Mouse (Mus musculus) C2C12 (cell line): Measurements from ENCODE around the gene Cavin4. TPM values are rescaled to one million over a fixed set of nuclear protein-coding genes. Genes with fewer than 3 reads are reported as not detected.

Experiments used
- H3K27me3 ChIP-seq: one replicate; pipeline ENCODE4 v1.6.1; 2011; ENCODE audit not compliant: control insufficient read depth, insufficient read depth, insufficient read length
- H3K36me3 ChIP-seq: one replicate; pipeline ENCODE4 v1.6.1; 2011; ENCODE audit not compliant: control insufficient read depth, insufficient read depth
- H3K4me3 ChIP-seq: one replicate; pipeline ENCODE4 v1.5.1; 2011; ENCODE audit warnings: mild to moderate bottlenecking, control low read depth; ENCODE audit not compliant: poor library complexity, insufficient read depth, severe bottlenecking
- H3K79me2 ChIP-seq: one replicate; pipeline ENCODE4 v1.6.1; 2011; ENCODE audit not compliant: control insufficient read depth, insufficient read depth
- H3K79me3 ChIP-seq: one replicate; pipeline ENCODE4 v1.6.1; 2011; ENCODE audit warnings: low read depth, control low read depth
- H3ac ChIP-seq: one replicate; pipeline ENCODE3; 2011; ENCODE audit warnings: low read depth; ENCODE audit not compliant: control insufficient read depth, insufficient read length
- CEBPB ChIP-seq: IDR thresholded peaks from one replicate; pipeline ENCODE4 v1.6.1; 2011; ENCODE audit warnings: low read depth, mild to moderate bottlenecking, control low read depth, moderate library complexity
- CTCF ChIP-seq: IDR thresholded peaks from one replicate; pipeline ENCODE4 v1.5.1; 2011; ENCODE audit not compliant: control insufficient read depth, insufficient read depth, insufficient read length
- FOSL1 ChIP-seq: IDR thresholded peaks from one replicate; pipeline ENCODE4 v1.8.0; 2011; ENCODE audit warnings: mild to moderate bottlenecking, low read length; ENCODE audit not compliant: poor library complexity, insufficient read depth, severe bottlenecking
- MAX ChIP-seq: IDR thresholded peaks from one replicate; pipeline ENCODE4 v1.6.1; 2011; ENCODE audit warnings: mild to moderate bottlenecking, control low read depth
- MYOD1 ChIP-seq: IDR thresholded peaks from one replicate; pipeline ENCODE4 v1.6.1; 2011; ENCODE audit warnings: low read depth; ENCODE audit not compliant: control insufficient read depth, insufficient read length
- MYOG ChIP-seq: IDR thresholded peaks from one replicate; pipeline ENCODE4 v1.6.1; 2011; ENCODE audit not compliant: control insufficient read depth, insufficient read length; ENCODE audit errors: extremely low read depth
- USF1 ChIP-seq: IDR thresholded peaks from one replicate; pipeline ENCODE4 v1.6.1; 2011; ENCODE audit warnings: low read depth, mild to moderate bottlenecking, control low read depth, moderate library complexity
- long read RNA-seq, 2 experiments: library from polyadenylated mRNA; unstranded; transcript quantifications; one replicate each; pipeline ENCODE4 v2.0.0; 2019 to 2020
- polyA plus RNA-seq: library from polyadenylated mRNA; unstranded; fragments of >200 nt; fragmentation: generic; extraction: Trizol; gene quantifications from one replicate; pipeline ENCODE4 v1.2.1, GENCODE M21; 2012; ENCODE audit warnings: missing spikeins

Cavin4 gene
- 23.2 TPM for polyA plus RNA-seq
- long read RNA-seq, experiment 1, transcript Cavin4-201 (2 exons, 2,054 nt), result major isoform, 26 of 33 reads
- long read RNA-seq, experiment 1, partial matches to known transcripts, result 7 of 33 reads
- long read RNA-seq, experiment 1, other reads (novel, unspliced or antisense), result 0 of 33 reads
- long read RNA-seq, experiment 2, transcript Cavin4-201 (2 exons, 2,054 nt), result major isoform, 123 of 124 reads
- long read RNA-seq, experiment 2, partial matches to known transcripts, result 0 of 124 reads
- long read RNA-seq, experiment 2, other reads (novel, unspliced or antisense), result 1 of 124 reads

- H3K27me3 ChIP-seq, result no peaks in the 10 kb centered on the region
- H3K36me3 ChIP-seq, result no peaks in the 10 kb centered on the region
- H3K79me3 ChIP-seq, result peaks cover 2% of the 10 kb centered on the region
- H3ac ChIP-seq, result peak within 1 kb of the TSS; percentile 87
- TF ChIP-seq MAX (peak; percentile 31), MYOD1 (peak; percentile 49), FOSL1 (peak; percentile 2), MYOG (no peak)
- peaks cover 35% of the 10 kb centered on the region for H3K79me2 ChIP-seq
- peak within 1 kb of the TSS; percentile 26 for H3K4me3 ChIP-seq
Observed at GRCm38 (mm10) chr4:48663271-48663670, at the start of gene Cavin4. Gene Cavin4, plus strand, starts transcription at chr4:48663514.

GRCm38 (mm10) chr4:48615483-48615882 is 47.8 kb upstream of the Cavin4 start:
- no peak for TF ChIP-seq MYOD1
- TF ChIP-seq USF1, result no peak
- no peak for TF ChIP-seq CTCF
- no peak for TF ChIP-seq FOSL1
- TF ChIP-seq MAX, result no peak
- TF ChIP-seq CEBPB, result no peak
- TF ChIP-seq MYOG, result no peak
- no peaks in the 10 kb centered on the region for H3K36me3 ChIP-seq

GRCm38 (mm10) chr4:48617201-48617600 is 46.1 kb upstream of the Cavin4 start:
- no peaks in the 10 kb centered on the region for H3K27me3 ChIP-seq
- no peak overlapping the region for H3K4me3 ChIP-seq
- no peaks in the 10 kb centered on the region for H3K79me3 ChIP-seq
- no peak for TF ChIP-seq MAX
- TF ChIP-seq CEBPB, result no peak
- TF ChIP-seq MYOG, result no peak
- no peak for TF ChIP-seq MYOD1
- no peak for TF ChIP-seq FOSL1
- no peak for TF ChIP-seq CTCF
- no peaks in the 10 kb centered on the region for H3K36me3 ChIP-seq
- H3K79me2 ChIP-seq, result no peaks in the 10 kb centered on the region
- no peak overlapping the region for H3ac ChIP-seq

More at GRCm38 (mm10) chr4:48615483-48615882, 47.8 kb upstream of the Cavin4 start:
- Histone ChIP-seq H3K79me3 (no peaks in the 10 kb centered on the region), H3K27me3 (no peaks in the 10 kb centered on the region), H3ac (no peak overlapping the region), H3K4me3 (no peak overlapping the region), H3K79me2 (no peaks in the 10 kb centered on the region)

- H3K27me3 ChIP-seq, result no peaks in the 10 kb centered on the region
- no peak overlapping the region for H3ac ChIP-seq
- no peaks in the 10 kb centered on the region for H3K79me2 ChIP-seq
- TF ChIP-seq MYOG (no peak), FOSL1 (no peak), MAX (no peak), MYOD1 (no peak)
- no peak overlapping the region for H3K4me3 ChIP-seq
- no peaks in the 10 kb centered on the region for H3K36me3 ChIP-seq
- no peaks in the 10 kb centered on the region for H3K79me3 ChIP-seq
Observed at GRCm38 (mm10) chr4:48620121-48620520, 43.2 kb upstream of the Cavin4 start.

GRCm38 (mm10) chr4:48622246-48622645 is 41.1 kb upstream of the Cavin4 start:
- no peak for TF ChIP-seq CTCF
- no peak for TF ChIP-seq USF1
- no peak for TF ChIP-seq CEBPB
- no peak for TF ChIP-seq MYOG
- TF ChIP-seq MAX, result no peak
- TF ChIP-seq FOSL1, result no peak
- TF ChIP-seq MYOD1, result no peak
- Histone ChIP-seq H3K36me3 (no peaks in the 10 kb centered on the region), H3ac (no peak overlapping the region)

GRCm38 (mm10) chr4:48622946-48623345 is 40.4 kb upstream of the Cavin4 start:
- Histone ChIP-seq H3K36me3 (no peaks in the 10 kb centered on the region), H3K79me2 (no peaks in the 10 kb centered on the region), H3K27me3 (no peaks in the 10 kb centered on the region), H3K4me3 (no peak overlapping the region), H3ac (no peak overlapping the region), H3K79me3 (no peaks in the 10 kb centered on the region)
- TF ChIP-seq FOSL1 (no peak), USF1 (no peak), CTCF (no peak), MAX (no peak), MYOD1 (no peak), MYOG (no peak), CEBPB (no peak)

More at GRCm38 (mm10) chr4:48622246-48622645, 41.1 kb upstream of the Cavin4 start:
- H3K79me3 ChIP-seq, result no peaks in the 10 kb centered on the region
- H3K79me2 ChIP-seq, result no peaks in the 10 kb centered on the region
- no peaks in the 10 kb centered on the region for H3K27me3 ChIP-seq
- no peak overlapping the region for H3K4me3 ChIP-seq
